Mouse (Mus musculus): ENCODE measurements around the gene Hoxb9. TPM values are rescaled to one million over a fixed set of nuclear protein-coding genes. Genes with fewer than 3 reads are reported as not detected.

Gene Hoxb9
- polyA plus RNA-seq, 1 experiment = 43.5 TPM

GRCm38 (mm10) chr11:96310183-96310938 lies 39.1 kb downstream of the Hoxb9 start:
- no peaks in the 10 kb centered on the region for H3K4me1 ChIP-seq (ENCODE audit: control insufficient read depth, insufficient read depth, low read length)
- H3K27ac ChIP-seq (ENCODE audit: insufficient read depth, low read length) = peak overlapping the region; percentile 68
- H3K4me3 ChIP-seq (ENCODE audit: insufficient read depth, low read length) = peak overlapping the region; percentile 16
- TF ChIP-seq POLR2A (IDR thresholded peaks at IDR 0.05; ENCODE audit: low read depth, low read length) (no peak; the same call in 1 of the 2 replicates), CTCF (IDR thresholded peaks at IDR 0.05; ENCODE audit: borderline replicate concordance, insufficient read depth, low read length) (no peak)

GRCm38 (mm10) chr11:96311097-96311496 lies 39.8 kb downstream of the Hoxb9 start:
- H3K27ac ChIP-seq (ENCODE audit: insufficient read depth, low read length) = peak overlapping the region; percentile 68
- peak overlapping the region; percentile 31 for H3K4me3 ChIP-seq (ENCODE audit: insufficient read depth, low read length)
- H3K4me1 ChIP-seq (ENCODE audit: control insufficient read depth, insufficient read depth, low read length) = no peaks in the 10 kb centered on the region
- TF ChIP-seq POLR2A (IDR thresholded peaks at IDR 0.05; ENCODE audit: low read depth, low read length) (no peak), CTCF (IDR thresholded peaks at IDR 0.05; ENCODE audit: borderline replicate concordance, insufficient read depth, low read length) (no peak)

GRCm38 (mm10) chr11:96311520-96312417 lies 40.5 kb downstream of the Hoxb9 start:
- peak overlapping the region; percentile 68 for H3K27ac ChIP-seq (ENCODE audit: insufficient read depth, low read length)
- TF ChIP-seq CTCF (IDR thresholded peaks at IDR 0.05; ENCODE audit: borderline replicate concordance, insufficient read depth, low read length) (peak; percentile 42; the same call in 1 of the 2 replicates), POLR2A (IDR thresholded peaks at IDR 0.05; ENCODE audit: low read depth, low read length) (no peak)

GRCm38 (mm10) chr11:96313134-96313533 lies 41.9 kb downstream of the Hoxb9 start:
- TF ChIP-seq POLR2A (IDR thresholded peaks at IDR 0.05; ENCODE audit: low read depth, low read length) (no peak), CTCF (IDR thresholded peaks at IDR 0.05; ENCODE audit: borderline replicate concordance, insufficient read depth, low read length) (no peak)
- Histone ChIP-seq H3K4me3 (ENCODE audit: insufficient read depth, low read length) (no peak overlapping the region), H3K27ac (ENCODE audit: insufficient read depth, low read length) (peak overlapping the region; percentile 65; the same call in 1 of the 2 replicates), H3K4me1 (ENCODE audit: control insufficient read depth, insufficient read depth, low read length) (no peaks in the 10 kb centered on the region)

More at GRCm38 (mm10) chr11:96311520-96312417, 40.5 kb downstream of the Hoxb9 start:
- H3K4me1 ChIP-seq (ENCODE audit: control insufficient read depth, insufficient read depth, low read length) = no peaks in the 10 kb centered on the region
- H3K4me3 ChIP-seq (ENCODE audit: insufficient read depth, low read length) = peak overlapping the region; percentile 31

- Histone ChIP-seq H3K4me3 (ENCODE audit: insufficient read depth, low read length) (peak overlapping the region; percentile 30; the same call in 1 of the 2 replicates), H3K4me1 (ENCODE audit: control insufficient read depth, insufficient read depth, low read length) (no peaks in the 10 kb centered on the region), H3K27ac (ENCODE audit: insufficient read depth, low read length) (peak overlapping the region; percentile 69)
- TF ChIP-seq CTCF (IDR thresholded peaks at IDR 0.05; ENCODE audit: borderline replicate concordance, insufficient read depth, low read length) (no peak), POLR2A (IDR thresholded peaks at IDR 0.05; ENCODE audit: low read depth, low read length) (no peak)
These were observed 42.7 kb downstream of the Hoxb9 start for GRCm38 (mm10) chr11:96313806-96314428.

- H3K27ac ChIP-seq (ENCODE audit: insufficient read depth, low read length) = peak overlapping the region; percentile 69
- peak overlapping the region; percentile 30 for H3K4me3 ChIP-seq (ENCODE audit: insufficient read depth, low read length)
- TF ChIP-seq POLR2A (IDR thresholded peaks at IDR 0.05; ENCODE audit: low read depth, low read length) = no peak
- TF ChIP-seq CTCF (IDR thresholded peaks at IDR 0.05; ENCODE audit: borderline replicate concordance, insufficient read depth, low read length) = no peak
- no peaks in the 10 kb centered on the region for H3K4me1 ChIP-seq (ENCODE audit: control insufficient read depth, insufficient read depth, low read length)
These were observed 43.5 kb downstream of the Hoxb9 start for GRCm38 (mm10) chr11:96314671-96315343.

GRCm38 (mm10) chr11:96315344-96315681 lies 44.1 kb downstream of the Hoxb9 start:
- peak overlapping the region; percentile 30 for H3K4me3 ChIP-seq (ENCODE audit: insufficient read depth, low read length)

GRCm38 (mm10) chr11:96316696-96317607 lies 45.7 kb downstream of the Hoxb9 start:
- Histone ChIP-seq H3K4me1 (ENCODE audit: control insufficient read depth, insufficient read depth, low read length) (no peaks in the 10 kb centered on the region), H3K4me3 (ENCODE audit: insufficient read depth, low read length) (no peak overlapping the region), H3K27ac (ENCODE audit: insufficient read depth, low read length) (peak overlapping the region; percentile 77; the same call in 1 of the 2 replicates)
- TF ChIP-seq CTCF (IDR thresholded peaks at IDR 0.05; ENCODE audit: borderline replicate concordance, insufficient read depth, low read length) (no peak), POLR2A (IDR thresholded peaks at IDR 0.05; ENCODE audit: low read depth, low read length) (no peak)

More at GRCm38 (mm10) chr11:96315344-96315681, 44.1 kb downstream of the Hoxb9 start:
- TF ChIP-seq CTCF (IDR thresholded peaks at IDR 0.05; ENCODE audit: borderline replicate concordance, insufficient read depth, low read length) (no peak), POLR2A (IDR thresholded peaks at IDR 0.05; ENCODE audit: low read depth, low read length) (no peak)
- H3K4me1 ChIP-seq (ENCODE audit: control insufficient read depth, insufficient read depth, low read length) = no peaks in the 10 kb centered on the region
- peak overlapping the region; percentile 69; the same call in 1 of the 2 replicates for H3K27ac ChIP-seq (ENCODE audit: insufficient read depth, low read length)

Data from embryonic fibroblast, embryonic 13.5 days (primary cell).